Mouse (Mus musculus): ENCODE data around the gene Ptprs. TPM values are rescaled to one million over a fixed set of nuclear protein-coding genes. Genes with fewer than 3 reads are reported as not detected.

The Ptprs gene
- polyA plus RNA-seq, 1 experiment from 2014 or later = 76.1 TPM

Small RNA genes lying within 50 kb of the gene (microRNA-seq; reads per million reads assigned to microRNA genes)
- gene Mir6977 = not detected

Other genes with a start within 250 kb of the Ptprs start
- 14.6 and 15.8 TPM in 2 replicates for gene Fem1a, start 219.7 kb downstream of the Ptprs start, polyA plus RNA-seq (2015; fragmentation: Nextera tagmentation; extraction: Ambion mirVana)
- gene Ticam1, start 199.7 kb downstream of the Ptprs start, polyA plus RNA-seq (2015; fragmentation: Nextera tagmentation; extraction: Ambion mirVana) = 7.3 and 10.3 TPM in 2 replicates
- 87.5 and 106 TPM in 2 replicates for gene Plin3, start 183.6 kb downstream of the Ptprs start, polyA plus RNA-seq (2015; fragmentation: Nextera tagmentation; extraction: Ambion mirVana)
- gene Arrdc5, start 176.2 kb downstream of the Ptprs start, polyA plus RNA-seq (2015; fragmentation: Nextera tagmentation; extraction: Ambion mirVana) = not detected in 2 replicates
- gene Uhrf1, start 173.2 kb downstream of the Ptprs start, polyA plus RNA-seq (2015; fragmentation: Nextera tagmentation; extraction: Ambion mirVana) = 170 and 179 TPM in 2 replicates
- 37.7 and 39.1 TPM in 2 replicates for gene Kdm4b, start 150.4 kb downstream of the Ptprs start, polyA plus RNA-seq (2015; fragmentation: Nextera tagmentation; extraction: Ambion mirVana)
- gene Znrf4, start 35.9 kb upstream of the Ptprs start, polyA plus RNA-seq (2015; fragmentation: Nextera tagmentation; extraction: Ambion mirVana) = not detected in 2 replicates
- 1.8 and 2.4 TPM in 2 replicates for gene Gm20219, start 77.9 kb upstream of the Ptprs start, polyA plus RNA-seq (2015; fragmentation: Nextera tagmentation; extraction: Ambion mirVana)
- gene Safb2, start 108.1 kb upstream of the Ptprs start, polyA plus RNA-seq (2015; fragmentation: Nextera tagmentation; extraction: Ambion mirVana) = 80.2 and 86.0 TPM in 2 replicates
- gene Safb, start 108.3 kb upstream of the Ptprs start, polyA plus RNA-seq (2015; fragmentation: Nextera tagmentation; extraction: Ambion mirVana) = 123 and 133 TPM in 2 replicates
- gene 2410015M20Rik, start 133.3 kb upstream of the Ptprs start, polyA plus RNA-seq (2015; fragmentation: Nextera tagmentation; extraction: Ambion mirVana) = 242 and 284 TPM in 2 replicates
- gene Rpl36, start 136.9 kb upstream of the Ptprs start, polyA plus RNA-seq (2015; fragmentation: Nextera tagmentation; extraction: Ambion mirVana) = 1,616 and 1,628 TPM in 2 replicates
- gene Lonp1, start 150.4 kb upstream of the Ptprs start, polyA plus RNA-seq (2015; fragmentation: Nextera tagmentation; extraction: Ambion mirVana) = 66.1 and 66.4 TPM in 2 replicates
- gene Catsperd, start 151.7 kb upstream of the Ptprs start, polyA plus RNA-seq (2015; fragmentation: Nextera tagmentation; extraction: Ambion mirVana) = 1.1 and 1.3 TPM in 2 replicates
- gene Ranbp3, start 196.8 kb upstream of the Ptprs start, polyA plus RNA-seq (2015; fragmentation: Nextera tagmentation; extraction: Ambion mirVana) = 106 and 107 TPM in 2 replicates
- 479 and 501 TPM in 2 replicates for gene Ndufa11, start 241.3 kb upstream of the Ptprs start, polyA plus RNA-seq (2015; fragmentation: Nextera tagmentation; extraction: Ambion mirVana)
- 22.4 and 23.2 TPM in 2 replicates for gene Vmac, start 241.5 kb upstream of the Ptprs start, polyA plus RNA-seq (2015; fragmentation: Nextera tagmentation; extraction: Ambion mirVana)